Mouse (Mus musculus): ENCODE results near the gene Sfxn4.

The Sfxn4 gene

GRCm38 (mm10) chr19:60837747-60838146 is 23.5 kb downstream of the Sfxn4 start:
- DNase-seq (ENCODE audit: low read depth, low spot score), result peak; percentile 48

- DNase-seq (ENCODE audit: low read depth, low spot score), result no peak
These were observed 42.6 kb downstream of the Sfxn4 start for GRCm38 (mm10) chr19:60818677-60819076.

GRCm38 (mm10) chr19:60813133-60813532 is 48.1 kb downstream of the Sfxn4 start:
- DNase-seq (ENCODE audit: low read depth, low spot score), result no peak

- no peak for DNase-seq (ENCODE audit: low read depth, low spot score)
These were observed 49.3 kb downstream of the Sfxn4 start for GRCm38 (mm10) chr19:60812036-60812389.

DNA sequence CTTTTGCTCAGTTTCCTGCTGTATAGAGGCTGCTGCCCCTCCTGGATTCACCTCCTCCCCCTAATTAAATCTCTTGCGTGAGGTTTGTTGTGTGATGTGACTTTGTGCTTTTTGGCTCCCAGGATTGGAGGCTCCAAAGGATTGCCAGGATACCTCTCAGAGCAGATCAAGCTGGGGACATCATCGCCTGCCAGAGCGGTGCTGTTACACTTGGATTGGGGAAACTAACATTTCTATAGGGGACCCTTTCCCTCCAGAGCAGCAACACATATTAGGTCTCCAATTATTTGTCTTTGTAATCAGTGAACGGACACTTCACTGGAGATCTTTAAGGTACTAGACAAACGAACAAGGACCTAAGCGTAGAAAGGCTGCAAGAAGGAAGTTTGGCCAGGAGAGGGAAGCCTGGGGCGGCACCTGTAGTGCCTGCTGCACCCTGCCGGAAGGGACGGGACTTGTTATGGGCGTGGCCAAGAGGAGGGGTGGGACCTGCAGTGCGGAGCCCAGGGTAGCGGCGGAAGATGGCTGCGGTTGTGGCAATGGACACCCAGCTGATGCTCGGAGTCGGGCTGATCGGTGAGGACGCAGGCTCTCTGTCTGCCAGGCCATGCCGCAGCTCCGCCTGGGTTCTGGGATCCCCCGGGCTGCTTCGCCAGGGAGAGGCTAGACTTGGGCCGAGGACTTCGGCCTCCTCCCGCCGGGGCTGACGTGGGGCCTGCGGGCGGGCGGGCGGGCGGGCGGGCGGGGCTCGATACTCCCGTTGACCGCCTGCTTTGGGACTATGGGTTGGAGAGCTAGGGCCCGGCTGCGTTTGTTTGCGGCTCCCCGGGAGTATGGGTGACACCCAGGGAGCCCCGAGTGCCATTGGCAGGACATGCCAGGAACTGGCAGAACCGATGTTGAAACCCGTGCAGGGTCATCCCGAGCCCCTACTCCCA is 49.9 kb downstream of the Sfxn4 start, which contains the start of gene Fam45a:
Gene Fam45a (plus strand): TSS at position 488 of the 938 bp plus-strand sequence.
- DNase-seq (ENCODE audit: low read depth, low spot score), result peak; percentile 89

- DNase-seq (ENCODE audit: low read depth, low spot score), result no peak
These were observed 51.4 kb downstream of the Sfxn4 start for GRCm38 (mm10) chr19:60809927-60810326.

DNA sequence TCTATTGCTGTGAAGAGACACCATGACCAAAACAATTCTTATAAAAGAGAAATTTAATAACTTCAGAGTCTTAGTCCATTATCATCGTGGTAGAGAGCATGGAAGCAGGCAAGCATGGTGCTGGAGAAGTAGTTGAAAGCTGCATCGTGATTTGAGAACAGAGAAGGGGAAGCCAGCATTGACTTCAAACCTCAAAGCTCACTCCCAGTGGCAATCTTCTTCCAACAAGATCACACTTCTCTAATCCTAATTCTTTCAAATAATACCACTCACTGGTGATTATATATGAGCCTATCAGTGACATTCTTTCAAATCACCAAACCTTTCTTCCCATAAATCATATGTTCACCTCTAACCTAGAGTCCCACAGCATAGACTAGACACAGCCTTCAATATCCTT is 56.4 kb downstream of the Sfxn4 start:
- DNase-seq (ENCODE audit: low read depth, low spot score), result no peak

DNA sequence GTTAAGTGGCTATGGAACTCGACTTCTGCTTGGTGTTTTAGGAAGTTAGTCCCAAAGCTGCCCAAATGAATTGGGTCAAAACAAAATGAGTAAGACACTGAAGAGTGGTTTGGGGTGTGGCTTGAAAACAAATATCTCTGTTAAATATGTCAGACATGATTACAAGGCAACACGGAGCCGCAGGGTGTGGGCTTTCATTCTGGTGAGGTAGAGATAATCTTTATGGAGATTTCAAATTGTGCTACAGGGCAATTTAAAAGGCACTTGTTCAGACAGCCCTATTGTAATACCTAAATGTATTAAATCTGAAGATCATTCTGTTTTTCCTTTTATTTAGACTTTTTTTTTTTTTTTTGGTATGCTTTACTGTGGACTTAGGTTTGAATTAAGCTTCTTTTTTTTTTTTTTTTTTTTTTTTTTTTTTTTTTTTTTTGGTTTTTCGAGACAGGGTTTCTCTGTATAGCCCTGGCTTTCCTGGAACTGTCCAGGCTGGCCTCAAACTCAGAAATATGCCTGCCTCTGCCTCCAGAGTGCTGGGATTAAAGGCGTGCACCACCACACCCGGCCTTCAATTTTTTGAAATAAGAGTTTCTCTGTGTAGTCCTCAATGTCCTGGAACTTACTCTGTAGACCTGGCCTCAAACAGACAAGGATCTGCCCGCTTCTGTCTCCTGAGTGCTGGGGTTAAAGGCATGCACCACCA is 61.3 kb downstream of the Sfxn4 start:
- DNase-seq (ENCODE audit: low read depth, low spot score), result no peak

GRCm38 (mm10) chr19:60797415-60797814 is 63.9 kb downstream of the Sfxn4 start:
- no peak for DNase-seq (ENCODE audit: low read depth, low spot score)

GRCm38 (mm10) chr19:60795244-60795643 is 66.0 kb downstream of the Sfxn4 start:
- DNase-seq (ENCODE audit: low read depth, low spot score), result no peak

DNA sequence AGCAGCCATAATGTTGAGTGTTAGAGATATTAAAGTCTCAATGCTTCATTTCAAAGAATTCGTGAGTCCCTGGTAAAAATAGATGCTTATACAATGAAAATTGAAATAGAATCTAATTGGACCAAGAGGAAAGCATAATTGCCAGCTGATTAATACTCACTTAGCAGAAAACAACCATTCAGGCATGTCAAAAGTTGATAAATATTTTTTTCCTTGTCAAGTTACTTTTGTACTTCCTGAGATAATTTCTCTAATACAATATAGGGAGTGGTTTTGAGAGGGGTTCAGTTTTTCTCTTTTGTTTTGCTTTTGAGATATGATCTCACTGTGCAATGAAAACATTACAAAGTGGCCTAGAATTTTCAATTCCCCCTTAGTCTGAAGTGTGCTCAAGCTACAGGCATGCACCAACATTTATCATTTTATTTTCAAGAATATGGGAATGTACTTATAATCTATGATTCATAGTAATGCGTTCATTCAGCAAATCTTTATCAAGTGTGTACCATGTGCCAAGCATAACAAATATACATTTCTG is 68.0 kb downstream of the Sfxn4 start:
- DNase-seq (ENCODE audit: low read depth, low spot score), result no peak

GRCm38 (mm10) chr19:60791164-60791563 is 70.1 kb downstream of the Sfxn4 start:
- no peak for DNase-seq (ENCODE audit: low read depth, low spot score)

DNA sequence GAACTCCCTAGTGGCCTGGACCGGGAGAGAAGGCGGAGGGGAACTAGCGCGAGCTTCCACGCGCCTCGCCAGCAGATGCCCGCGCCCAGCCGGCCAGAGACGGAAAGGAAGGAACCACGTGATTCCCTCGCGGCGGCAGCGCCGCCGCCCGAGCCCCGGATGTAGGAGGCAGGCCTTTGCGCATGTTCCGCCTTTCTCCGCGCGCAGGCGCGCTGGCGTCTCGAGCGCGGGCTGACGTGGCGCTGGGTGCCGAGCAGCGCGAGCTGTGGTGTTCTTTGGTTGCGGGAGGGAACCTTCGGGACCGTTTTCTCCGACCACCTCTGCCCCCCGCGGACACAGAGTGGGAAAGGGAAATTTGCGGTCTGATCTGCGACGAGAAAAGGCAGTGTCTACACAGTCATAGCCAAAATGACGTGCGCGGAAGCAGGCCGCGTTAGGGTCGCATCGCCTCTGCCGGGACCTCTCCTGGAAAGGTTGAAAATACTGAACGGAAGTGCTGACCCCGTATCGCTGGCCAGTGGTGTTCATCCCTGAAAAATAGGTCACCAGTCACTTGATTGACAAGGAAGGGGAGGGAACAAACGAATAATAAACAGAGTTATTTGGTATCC is 70.6 kb downstream of the Sfxn4 start, which contains the start of gene Eif3a:
Gene Eif3a (minus strand): TSS at position 108 of the 611 bp plus-strand sequence.
- peak; percentile 92 for DNase-seq (ENCODE audit: low read depth, low spot score)

DNA sequence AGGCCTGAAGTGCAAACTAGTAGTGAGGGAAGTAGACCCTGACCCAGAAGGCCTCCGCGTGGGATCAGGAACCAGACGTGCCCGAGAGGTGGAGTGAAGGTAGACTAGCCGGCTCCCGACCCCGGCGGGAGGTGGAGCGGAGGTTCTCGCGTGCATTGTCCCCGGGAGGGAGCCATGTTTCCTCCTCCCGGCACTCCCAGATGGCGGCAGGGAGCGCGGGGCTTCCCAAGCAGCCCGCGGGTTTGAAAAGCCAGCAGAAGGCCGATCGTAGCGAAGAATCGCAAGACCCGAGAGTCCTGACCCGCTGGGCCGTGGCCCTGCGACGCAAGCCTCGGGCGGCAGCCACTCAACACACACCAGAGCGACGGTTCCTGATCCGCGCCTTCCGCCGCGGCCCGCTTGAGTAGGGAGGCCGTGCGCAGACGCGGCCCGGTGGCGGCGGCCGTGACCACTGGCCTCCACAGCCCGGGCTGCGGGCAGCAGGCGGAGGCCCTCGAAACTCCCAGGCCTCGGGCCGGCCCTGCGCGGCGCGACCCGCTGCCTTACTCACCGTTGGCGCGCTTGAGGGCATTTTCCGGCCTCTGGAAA is 71.3 kb downstream of the Sfxn4 start:
- peak; percentile 37 for DNase-seq (ENCODE audit: low read depth, low spot score)

DNA sequence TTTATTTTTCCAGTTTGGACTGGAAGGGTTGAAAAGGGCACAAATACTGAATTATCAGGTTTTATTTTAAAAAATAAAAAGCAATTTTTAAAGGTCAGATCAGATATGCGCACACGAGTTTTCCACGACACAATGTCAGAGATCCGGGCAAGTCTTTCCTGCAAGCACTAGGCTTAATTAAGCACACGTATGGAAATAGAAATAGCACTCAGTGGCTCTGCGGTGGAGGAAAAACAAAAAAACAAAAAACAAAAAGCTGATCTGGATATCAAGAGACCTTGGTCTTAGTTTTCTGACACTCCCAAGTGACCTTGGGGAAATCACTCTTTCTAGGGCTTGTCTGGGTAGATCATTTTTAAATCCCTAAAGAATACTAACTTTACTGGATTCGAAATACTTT is 71.8 kb downstream of the Sfxn4 start:
- DNase-seq (ENCODE audit: low read depth, low spot score), result no peak

DNA sequence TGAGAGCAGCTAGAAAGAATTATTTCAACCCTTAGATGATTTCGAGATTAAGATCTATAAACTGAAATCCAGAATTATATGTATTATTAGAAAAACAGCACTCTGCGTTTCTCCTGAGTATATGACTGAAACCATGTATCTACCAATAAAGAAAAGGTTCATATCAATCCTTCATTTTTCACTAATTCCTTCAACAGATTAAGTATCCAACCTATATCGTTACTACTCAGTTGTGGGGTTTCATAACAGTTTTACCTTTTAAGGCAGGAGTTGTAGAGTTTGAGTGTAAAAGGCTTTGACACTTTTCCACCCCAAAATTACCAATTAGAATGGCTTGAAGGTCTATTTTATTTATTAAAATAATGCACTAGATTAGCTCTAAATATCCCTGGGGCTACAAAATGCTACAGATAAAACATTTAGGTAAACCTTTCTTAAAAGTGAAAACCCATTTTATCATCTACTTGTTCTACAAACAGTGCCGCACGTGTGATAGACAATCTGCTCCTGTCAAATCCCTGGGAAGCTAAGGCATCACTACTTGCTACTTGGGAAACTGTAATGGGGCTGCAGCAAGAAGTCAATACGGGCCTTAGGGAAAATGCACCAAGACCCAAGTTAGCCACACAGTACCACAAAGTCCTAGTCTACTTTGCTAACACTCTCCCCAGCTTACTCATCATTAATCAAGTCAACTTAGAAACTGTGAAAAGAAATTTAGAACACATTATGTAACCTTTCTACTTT is 72.9 kb downstream of the Sfxn4 start:
- no peak for DNase-seq (ENCODE audit: low read depth, low spot score)

DNA sequence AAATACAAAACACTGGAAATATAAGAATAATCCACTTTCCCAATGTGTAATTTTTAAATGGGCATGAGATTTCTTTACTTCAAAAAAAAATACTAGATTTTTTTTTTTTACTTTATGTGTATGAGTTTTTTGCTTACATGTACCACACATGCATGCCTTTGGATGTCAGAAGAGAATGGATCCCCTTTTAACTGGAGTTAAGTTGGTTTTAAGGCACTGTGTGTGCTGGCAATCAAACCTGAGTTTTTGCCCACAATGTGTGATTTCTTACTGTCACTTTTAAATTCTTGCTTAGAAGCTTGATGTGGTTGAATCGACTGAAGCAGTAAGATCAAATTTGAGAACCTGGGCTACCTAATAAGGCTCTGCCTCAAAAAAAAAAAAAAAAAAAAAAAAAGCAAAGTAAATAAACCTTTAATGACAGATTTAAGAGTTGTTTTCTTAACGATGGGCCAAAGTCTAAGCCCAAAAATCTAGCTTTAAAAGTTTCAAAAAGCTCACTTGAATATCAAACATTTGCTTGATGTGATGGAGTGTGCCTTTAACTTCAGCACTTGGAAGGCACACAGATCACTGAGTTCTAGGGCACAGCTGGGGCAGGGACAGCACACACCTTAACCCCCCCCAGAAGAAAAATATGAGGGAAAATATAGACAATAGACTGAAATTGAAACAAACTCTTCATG is 73.7 kb downstream of the Sfxn4 start:
- no peak for DNase-seq (ENCODE audit: low read depth, low spot score)

All from embryo, embryonic 11.5 days (tissue).